Mouse (Mus musculus) liver, adult 2 months (tissue): Measurements from ENCODE around the gene Snhg11.

Source experiments
- CTCF ChIP-seq: fragments of 200-500 bp; IDR thresholded peaks from 2 replicates; pipeline ENCODE4 v1.5.1; 2011; ENCODE audit warnings: low read depth, low read length, control low read depth
- POLR2A ChIP-seq: fragments of 200-500 bp; IDR thresholded peaks from 2 replicates; pipeline ENCODE4 v1.6.1; 2011; ENCODE audit warnings: low read length, control low read depth; ENCODE audit not compliant: insufficient read depth; ENCODE audit errors: extremely low read depth

DNA sequence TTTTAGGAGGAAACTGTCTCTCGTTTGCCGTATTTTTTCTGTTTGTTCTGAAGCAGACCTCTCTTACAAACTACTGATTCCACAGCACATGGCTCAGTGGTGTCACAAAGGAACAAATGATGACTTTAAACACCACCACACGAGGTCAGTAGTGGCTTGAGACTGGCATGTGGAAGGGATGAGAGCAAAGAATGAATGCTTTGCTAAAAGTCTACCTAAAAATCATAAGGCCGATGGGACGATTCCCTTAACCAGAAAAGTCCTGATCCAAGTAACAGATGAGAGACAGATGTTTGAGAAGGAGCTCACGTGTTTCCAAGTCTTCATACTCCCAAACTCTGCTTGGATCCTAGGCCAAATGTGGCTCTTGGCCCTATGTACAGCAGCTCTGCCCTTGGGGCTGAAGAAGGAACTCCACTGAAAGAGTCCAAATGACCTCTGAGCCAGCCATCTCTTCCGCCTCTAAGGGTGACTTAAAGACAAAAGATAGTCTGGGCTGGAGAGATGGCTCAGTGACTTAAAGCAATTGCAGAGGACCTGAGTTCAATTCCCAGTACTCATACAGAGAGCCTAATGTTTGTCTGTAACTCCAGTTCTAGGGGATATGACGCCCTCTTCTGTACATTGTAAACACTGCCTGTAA, 13.6 kb upstream of the Snhg11 start:
- 0 out of 2 replicates have a peak, but pooled peaks have one; percentile 7 for TF ChIP-seq CTCF
- TF ChIP-seq POLR2A, result no peak
